Mouse (Mus musculus) embryonic facial prominence, embryonic 11.5 days (tissue): ENCODE measurements around the gene Taar7b. TPM values are rescaled to one million over a fixed set of nuclear protein-coding genes. Genes with fewer than 3 reads are reported as not detected.

ENCODE experiments used
- ATAC-seq: fragments of 200-750 bp; cut with Nextera tagmentation; replicated peaks from 2 replicates; pipeline ENCODE4 v1.8.0; 2017; ENCODE audit warnings: low read depth; ENCODE audit not compliant: insufficient number of reproducible peaks, low FRiP score, low TSS enrichment
- DNase-seq: peaks from one replicate; pipeline ENCODE4 v3.0.0-alpha.2; 2015; ENCODE audit warnings: low spot score
- H3K27ac ChIP-seq: fragments of 300-500 bp; sonication (generic); replicated peaks from 2 replicates; pipeline ENCODE4 v1.5.1; 2014; ENCODE audit warnings: mild to moderate bottlenecking, low read depth, low read length, control low read depth
- H3K27me3 ChIP-seq: fragments of 300-500 bp; sonication (generic); 2 replicates; pipeline ENCODE4 v1.6.1; 2014; ENCODE audit warnings: mild to moderate bottlenecking, low read length, moderate library complexity, mixed read lengths; ENCODE audit not compliant: control insufficient read depth, insufficient read depth
- H3K36me3 ChIP-seq: fragments of 300-500 bp; sonication (generic); replicated peaks from 2 replicates; pipeline ENCODE4 v1.6.1; 2014; ENCODE audit warnings: low read depth, mild to moderate bottlenecking, low read length, moderate library complexity, mixed read lengths; ENCODE audit not compliant: control insufficient read depth, insufficient read depth
- H3K4me1 ChIP-seq: fragments of 300-500 bp; sonication (generic); 2 replicates; pipeline ENCODE4 v1.6.1; 2014; ENCODE audit warnings: low read length, mixed read lengths; ENCODE audit not compliant: control insufficient read depth, insufficient read depth
- H3K4me2 ChIP-seq: fragments of 300-500 bp; sonication (generic); 2 replicates; pipeline ENCODE4 v1.6.1; 2014; ENCODE audit warnings: low read depth, mild to moderate bottlenecking, control low read depth, low read length, moderate library complexity
- H3K4me3 ChIP-seq: fragments of 300-500 bp; sonication (generic); 2 replicates; pipeline ENCODE4 v1.5.1; 2014; ENCODE audit warnings: low read depth, low read length, control low read depth
- H3K9ac ChIP-seq: fragments of 300-500 bp; sonication (generic); replicated peaks from 2 replicates; pipeline ENCODE4 v1.6.1; 2014; ENCODE audit warnings: mild to moderate bottlenecking, control low read depth, low read length
- H3K9me3 ChIP-seq: fragments of 300-500 bp; sonication (generic); replicated peaks from 2 replicates; pipeline ENCODE4 v1.6.1; 2016; ENCODE audit warnings: mild to moderate bottlenecking, low read length, inconsistent platforms, mixed read lengths; ENCODE audit not compliant: control insufficient read depth
- WGBS: fragments of 180-500 bp; shearing (Covaris S2); extraction: QIAGEN DNeasy Blood & Tissue Kit; methylation state at CpG from one replicate; pipeline ENCODE4 v1.1.7; 2014; 5-methylcytosine and 5-hydroxymethylcytosine counted together
- polyA plus RNA-seq: library from polyadenylated mRNA; unstranded; fragments of >200 nt; fragmentation: Nextera tagmentation; extraction: Ambion mirVana; gene quantifications from 2 replicates; pipeline ENCODE4 v1.2.1, GENCODE M21; 2014

Taar7b gene
- polyA plus RNA-seq, result not detected in 2 replicates

GRCm38 (mm10) chr10:23999639-24000038 is at the start of gene Taar7b:
Gene Taar7b (plus strand): TSS chr10:23999939.
- Histone ChIP-seq H3K36me3 (no peaks in the 10 kb centered on the region), H3K4me2 (no peak within 1 kb of the TSS), H3K4me1 (no peaks in the 10 kb centered on the region), H3K9ac (no peak within 1 kb of the TSS), H3K9me3 (no peaks in the 10 kb centered on the region), H3K27ac (no peak within 1 kb of the TSS), H3K4me3 (no peak within 1 kb of the TSS), H3K27me3 (no peaks in the 10 kb centered on the region)
- DNase-seq (no peak), ATAC-seq (no peak)
- 74% methylated on average over 1 of the region's 1 CpGs for WGBS

GRCm38 (mm10) chr10:23951714-23952113 is 48.0 kb upstream of the Taar7b start:
- WGBS, result 79% methylated on average over 6 of the region's 6 CpGs
- Histone ChIP-seq H3K9me3 (no peaks in the 10 kb centered on the region), H3K4me3 (no peak overlapping the region), H3K36me3 (no peaks in the 10 kb centered on the region), H3K9ac (no peak overlapping the region), H3K27ac (no peak overlapping the region), H3K4me1 (no peaks in the 10 kb centered on the region), H3K4me2 (no peak overlapping the region), H3K27me3 (no peaks in the 10 kb centered on the region)
- ATAC-seq (no peak), DNase-seq (no peak)

- H3K4me1 ChIP-seq, result no peaks in the 10 kb centered on the region
- no peaks in the 10 kb centered on the region for H3K27me3 ChIP-seq
- H3K27ac ChIP-seq, result no peak overlapping the region
- DNase-seq (no peak), ATAC-seq (no peak)
- no peaks in the 10 kb centered on the region for H3K36me3 ChIP-seq
- WGBS, result 65% methylated on average over 3 of the region's 3 CpGs
- H3K4me3 ChIP-seq, result no peak overlapping the region
- H3K9me3 ChIP-seq, result no peaks in the 10 kb centered on the region
- no peak overlapping the region for H3K4me2 ChIP-seq
- H3K9ac ChIP-seq, result no peak overlapping the region
Measured at GRCm38 (mm10) chr10:23959071-23959470, 40.7 kb upstream of the Taar7b start.

DNA sequence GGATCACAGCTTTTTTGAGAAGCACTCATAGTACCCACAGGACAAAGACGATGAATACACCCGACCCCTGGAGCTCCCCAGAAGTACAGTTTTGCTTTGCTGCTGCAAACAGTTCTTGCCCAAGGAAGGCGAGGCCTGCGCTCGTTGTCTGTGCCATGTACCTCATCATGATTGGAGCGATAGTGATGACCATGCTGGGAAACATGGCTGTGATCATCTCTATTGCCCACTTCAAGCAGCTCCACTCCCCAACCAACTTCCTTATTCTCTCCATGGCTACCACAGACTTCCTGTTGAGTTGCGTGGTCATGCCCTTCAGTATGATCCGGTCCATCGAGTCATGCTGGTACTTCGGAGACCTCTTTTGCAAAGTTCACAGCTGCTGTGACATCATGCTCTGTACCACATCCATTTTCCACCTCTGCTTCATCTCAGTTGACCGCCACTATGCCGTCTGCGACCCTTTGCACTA is 39.3 kb upstream of the Taar7b start, which contains the start of gene Taar4:
Taar4 (plus strand) TSS at position 51 of the 472 bp plus-strand sequence.
- DNase-seq, result no peak
- Histone ChIP-seq H3K27me3 (no peaks in the 10 kb centered on the region), H3K4me2 (no peak within 1 kb of the TSS), H3K4me3 (no peak within 1 kb of the TSS), H3K4me1 (no peaks in the 10 kb centered on the region), H3K36me3 (no peaks in the 10 kb centered on the region), H3K9ac (no peak within 1 kb of the TSS), H3K9me3 (no peaks in the 10 kb centered on the region), H3K27ac (no peak within 1 kb of the TSS)
- 94% methylated on average over 13 of the region's 13 CpGs for WGBS
- no peak for ATAC-seq

DNA sequence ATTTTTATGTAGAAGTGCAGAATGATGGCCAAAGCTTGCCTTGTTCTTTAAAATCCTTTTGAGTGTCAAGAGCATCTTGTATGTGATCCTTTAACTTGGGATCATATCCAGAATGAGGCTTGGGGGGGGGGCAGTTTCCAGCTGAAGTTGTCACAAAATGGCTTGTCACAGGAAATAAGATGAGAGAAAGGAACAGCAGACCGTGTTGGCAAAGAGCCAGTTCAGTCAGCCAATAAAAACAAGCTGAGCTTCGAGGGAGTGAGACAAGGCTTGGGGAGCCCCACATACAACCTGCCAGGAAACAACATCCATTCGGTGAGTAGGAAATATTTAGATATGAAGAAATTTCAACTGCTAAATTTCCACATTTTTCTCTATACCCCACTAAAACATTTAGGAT is 36.3 kb upstream of the Taar7b start:
- H3K36me3 ChIP-seq, result no peaks in the 10 kb centered on the region
- no peak overlapping the region for H3K9ac ChIP-seq
- ATAC-seq, result no peak
- no peak overlapping the region for H3K4me3 ChIP-seq
- H3K27me3 ChIP-seq, result no peaks in the 10 kb centered on the region
- H3K27ac ChIP-seq, result no peak overlapping the region
- WGBS, result 78% methylated on average over 3 of the region's 3 CpGs
- no peak overlapping the region for H3K4me2 ChIP-seq
- H3K9me3 ChIP-seq, result no peaks in the 10 kb centered on the region
- no peak for DNase-seq
- no peaks in the 10 kb centered on the region for H3K4me1 ChIP-seq

GRCm38 (mm10) chr10:23964921-23965610 is 34.7 kb upstream of the Taar7b start:
- WGBS, result 91% methylated on average over 6 of the region's 6 CpGs
- Histone ChIP-seq H3K9me3 (no peaks in the 10 kb centered on the region), H3K27ac (no peak overlapping the region), H3K9ac (no peak overlapping the region), H3K36me3 (no peaks in the 10 kb centered on the region), H3K27me3 (no peaks in the 10 kb centered on the region), H3K4me1 (no peaks in the 10 kb centered on the region), H3K4me3 (no peak overlapping the region), H3K4me2 (no peak overlapping the region)
- no peak for DNase-seq
- ATAC-seq, result no peak

- Histone ChIP-seq H3K9ac (no peak within 1 kb of the TSS), H3K4me2 (no peak within 1 kb of the TSS), H3K4me3 (no peak within 1 kb of the TSS), H3K4me1 (no peaks in the 10 kb centered on the region), H3K27ac (no peak within 1 kb of the TSS), H3K36me3 (no peaks in the 10 kb centered on the region), H3K9me3 (no peaks in the 10 kb centered on the region), H3K27me3 (no peaks in the 10 kb centered on the region)
- WGBS, result 89% methylated on average over 11 of the region's 11 CpGs
- ATAC-seq (no peak), DNase-seq (no peak)
Measured at GRCm38 (mm10) chr10:23970656-23971165, 29.0 kb upstream of the Taar7b start, which contains the start of gene Taar5. Gene Taar5 (plus strand): TSS chr10:23970706.

DNA sequence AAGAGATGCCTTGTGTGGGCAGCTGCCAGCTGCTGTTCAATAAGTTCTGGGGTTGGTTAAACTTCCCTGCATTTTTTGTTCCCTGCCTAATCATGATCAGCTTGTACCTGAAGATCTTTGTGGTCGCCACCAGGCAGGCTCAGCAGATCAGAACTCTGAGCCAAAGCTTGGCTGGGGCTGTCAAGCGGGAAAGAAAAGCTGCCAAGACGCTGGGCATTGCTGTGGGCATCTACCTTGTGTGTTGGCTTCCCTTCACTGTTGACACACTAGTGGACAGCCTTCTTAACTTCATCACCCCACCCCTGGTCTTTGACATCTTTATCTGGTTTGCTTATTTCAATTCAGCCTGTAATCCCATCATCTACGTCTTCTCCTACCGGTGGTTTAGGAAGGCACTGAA is 28.5 kb upstream of the Taar7b start:
- WGBS, result 86% methylated on average over 5 of the region's 5 CpGs
- no peaks in the 10 kb centered on the region for H3K36me3 ChIP-seq
- ATAC-seq (no peak), DNase-seq (no peak)
- no peaks in the 10 kb centered on the region for H3K9me3 ChIP-seq
- no peak overlapping the region for H3K4me3 ChIP-seq
- no peak overlapping the region for H3K4me2 ChIP-seq
- H3K9ac ChIP-seq, result no peak overlapping the region
- H3K27me3 ChIP-seq, result no peaks in the 10 kb centered on the region
- no peak overlapping the region for H3K27ac ChIP-seq
- no peaks in the 10 kb centered on the region for H3K4me1 ChIP-seq
